Mouse (Mus musculus): ENCODE data around the gene Ephb1. TPM values are rescaled to one million over a fixed set of nuclear protein-coding genes. Genes with fewer than 3 reads are reported as not detected.

Gene Ephb1
- polyA plus RNA-seq, 1 experiment from 2014 or later, result 41.2 TPM

GRCm38 (mm10) chr9:101883295-101883694, 471.2 kb downstream of the Ephb1 start:
- H3K4me1 ChIP-seq (ENCODE audit: control insufficient read depth, insufficient read depth, low read depth, low read length), result no peaks in the 10 kb centered on the region
- no peak for ATAC-seq
- no peaks in the 10 kb centered on the region for H3K27me3 ChIP-seq (replicated peaks; ENCODE audit: control insufficient read depth, insufficient read depth, low read length)
- H3K9me3 ChIP-seq (ENCODE audit: control insufficient read depth, low read length), result no peaks in the 10 kb centered on the region
- WGBS, result 68% methylated on average over 2 of the region's 2 CpGs
- no peak overlapping the region for H3K4me2 ChIP-seq (ENCODE audit: low read length)
- no peak overlapping the region for H3K9ac ChIP-seq (ENCODE audit: low read depth, low read length)
- no peak overlapping the region for H3K27ac ChIP-seq (ENCODE audit: low read depth, low read length)
- H3K36me3 ChIP-seq (ENCODE audit: control insufficient read depth, insufficient read depth, low read length), result no peaks in the 10 kb centered on the region
- H3K4me3 ChIP-seq (ENCODE audit: low read length), result no peak overlapping the region

GRCm38 (mm10) chr9:101877109-101877987, 477.1 kb downstream of the Ephb1 start:
- Histone ChIP-seq H3K4me2 (ENCODE audit: low read length) (no peak overlapping the region), H3K27ac (ENCODE audit: low read depth, low read length) (no peak overlapping the region), H3K9ac (ENCODE audit: low read depth, low read length) (no peak overlapping the region), H3K9me3 (ENCODE audit: control insufficient read depth, low read length) (no peaks in the 10 kb centered on the region), H3K4me3 (ENCODE audit: low read length) (no peak overlapping the region), H3K27me3 (replicated peaks; ENCODE audit: control insufficient read depth, insufficient read depth, low read length) (no peaks in the 10 kb centered on the region), H3K4me1 (ENCODE audit: control insufficient read depth, insufficient read depth, low read depth, low read length) (no peaks in the 10 kb centered on the region), H3K36me3 (ENCODE audit: control insufficient read depth, insufficient read depth, low read length) (no peaks in the 10 kb centered on the region)
- 73% methylated on average over 11 of the region's 11 CpGs for WGBS
- peak; percentile 17; the same call in 1 of the 2 replicates for ATAC-seq

- Histone ChIP-seq H3K9me3 (ENCODE audit: control insufficient read depth, low read length) (no peaks in the 10 kb centered on the region), H3K4me3 (ENCODE audit: low read length) (no peak overlapping the region), H3K27ac (ENCODE audit: low read depth, low read length) (no peak overlapping the region), H3K27me3 (replicated peaks; ENCODE audit: control insufficient read depth, insufficient read depth, low read length) (no peaks in the 10 kb centered on the region), H3K36me3 (ENCODE audit: control insufficient read depth, insufficient read depth, low read length) (no peaks in the 10 kb centered on the region), H3K4me1 (ENCODE audit: control insufficient read depth, insufficient read depth, low read depth, low read length) (no peaks in the 10 kb centered on the region), H3K9ac (ENCODE audit: low read depth, low read length) (no peak overlapping the region), H3K4me2 (ENCODE audit: low read length) (no peak overlapping the region)
- WGBS, result 87% methylated on average over 1 of the region's 1 CpGs
- no peak for ATAC-seq
Observed at GRCm38 (mm10) chr9:101875306-101875705, 479.2 kb downstream of the Ephb1 start.

Small RNA genes within 50 kb of the gene (microRNA-seq; reads per million reads assigned to microRNA genes)
- gene Mir7243, result not detected

Other genes with a start within 250 kb of the Ephb1 start
- 1.1 TPM in 2 replicates for gene Ky, start 151.1 kb upstream of the Ephb1 start, polyA plus RNA-seq (2015; fragmentation: Nextera tagmentation; extraction: Ambion mirVana)